Mouse (Mus musculus) forebrain, embryonic 16.5 days (tissue): ENCODE measurements around the gene Tbx6. TPM values are rescaled to one million over a fixed set of nuclear protein-coding genes. Genes with fewer than 3 reads are reported as not detected.

Experiments
- ATAC-seq: fragments of 200-750 bp; cut with Nextera tagmentation; 2 replicates; pipeline ENCODE4 v1.8.0; 2017; ENCODE audit warnings: mild to moderate bottlenecking, moderate library complexity
- H3K27ac ChIP-seq: fragments of 300-500 bp; sonication (generic); 2 replicates; pipeline ENCODE4 v1.5.1; 2014; ENCODE audit warnings: low read length, control low read depth
- H3K27me3 ChIP-seq: fragments of 300-500 bp; sonication (generic); replicated peaks from 2 replicates; pipeline ENCODE4 v1.6.1; 2014; ENCODE audit warnings: low read length; ENCODE audit not compliant: control insufficient read depth, insufficient read depth
- H3K36me3 ChIP-seq: fragments of 300-500 bp; sonication (generic); 2 replicates; pipeline ENCODE4 v1.6.1; 2014; ENCODE audit not compliant: control insufficient read depth, insufficient read depth
- H3K4me1 ChIP-seq: fragments of 300-500 bp; sonication (generic); replicated peaks from 2 replicates; pipeline ENCODE4 v1.6.1; 2014; ENCODE audit warnings: low read length; ENCODE audit not compliant: control insufficient read depth, insufficient read depth
- H3K4me2 ChIP-seq: fragments of 300-500 bp; sonication (generic); 2 replicates; pipeline ENCODE4 v1.6.1; 2014; ENCODE audit warnings: mild to moderate bottlenecking, low read length, control low read depth
- H3K4me3 ChIP-seq: fragments of 300-500 bp; sonication (generic); replicated peaks from 2 replicates; pipeline ENCODE4 v1.5.1; 2014; ENCODE audit warnings: mild to moderate bottlenecking, low read length, control low read depth
- H3K9ac ChIP-seq: fragments of 300-500 bp; sonication (generic); replicated peaks from 2 replicates; pipeline ENCODE4 v1.6.1; 2014; ENCODE audit warnings: low read depth, low read length, control low read depth
- H3K9me3 ChIP-seq: fragments of 300-500 bp; sonication (generic); 2 replicates; pipeline ENCODE4 v1.6.1; 2016; ENCODE audit warnings: low read length; ENCODE audit not compliant: control insufficient read depth
- WGBS: fragments of 180-500 bp; shearing (Covaris S2); extraction: QIAGEN DNeasy Blood & Tissue Kit; methylation state at CpG from one replicate; pipeline ENCODE4 v1.1.7; 2014; 5-methylcytosine and 5-hydroxymethylcytosine counted together
- polyA plus RNA-seq: library from polyadenylated mRNA; unstranded; fragments of >200 nt; fragmentation: Nextera tagmentation; extraction: Ambion mirVana; gene quantifications from 2 replicates; pipeline ENCODE4 v1.2.1, GENCODE M21; 2015

Gene Tbx6
- polyA plus RNA-seq, 1 experiment from 2014 or later = 0.86 TPM

DNA sequence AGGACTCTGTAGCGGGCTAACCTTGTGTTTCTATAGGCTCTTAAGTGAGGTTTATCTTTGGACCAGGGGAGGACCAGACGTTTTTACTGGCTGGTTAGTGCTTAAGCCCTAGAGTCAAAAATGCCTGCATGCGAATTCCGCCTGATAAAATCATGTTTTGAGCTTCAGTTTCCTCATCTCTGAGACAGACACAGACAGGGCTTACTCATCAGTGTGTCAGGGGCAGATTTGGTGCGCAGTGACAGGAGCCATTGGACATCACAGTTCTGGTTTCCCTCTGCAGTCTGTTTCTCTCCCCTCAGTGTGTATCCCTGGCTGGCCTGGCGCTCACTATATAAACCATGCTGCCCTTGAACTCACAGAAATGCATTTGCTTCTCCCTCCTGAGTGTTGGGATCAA lies 21.9 kb downstream of the Tbx6 start:
- WGBS = 92% methylated on average over 6 of the region's 6 CpGs

DNA sequence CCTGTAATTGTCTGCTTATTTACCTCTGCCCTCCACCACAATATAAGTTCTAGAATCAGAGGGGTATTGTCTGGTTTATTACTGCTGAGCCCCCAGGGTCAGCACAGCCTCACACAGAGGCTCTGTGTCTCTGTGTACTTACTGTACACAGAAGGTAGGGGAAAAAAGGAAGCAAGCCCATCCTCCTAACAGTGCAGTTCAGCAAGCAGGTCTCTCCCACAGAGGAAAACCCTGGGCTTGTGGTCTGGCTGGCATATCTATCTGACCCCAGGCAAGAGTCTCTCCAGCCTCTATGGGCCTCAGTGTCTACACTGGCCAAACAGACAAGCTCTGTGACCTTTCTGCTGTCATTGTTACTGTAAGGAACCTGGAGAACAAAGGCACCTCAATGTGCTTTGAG lies 22.5 kb downstream of the Tbx6 start:
- Histone ChIP-seq H3K27ac (no peak overlapping the region), H3K36me3 (no peaks in the 10 kb centered on the region), H3K4me3 (no peak overlapping the region), H3K27me3 (no peaks in the 10 kb centered on the region), H3K9me3 (no peaks in the 10 kb centered on the region), H3K4me1 (peaks cover 18% of the 10 kb centered on the region), H3K9ac (no peak overlapping the region), H3K4me2 (no peak overlapping the region)
- ATAC-seq = no peak

More for the DNA sequence above, 21.9 kb downstream of the Tbx6 start:
- ATAC-seq = no peak
- H3K9ac ChIP-seq = no peak overlapping the region
- H3K27ac ChIP-seq = no peak overlapping the region
- no peaks in the 10 kb centered on the region for H3K27me3 ChIP-seq
- no peaks in the 10 kb centered on the region for H3K9me3 ChIP-seq
- no peaks in the 10 kb centered on the region for H3K36me3 ChIP-seq
- H3K4me2 ChIP-seq = no peak overlapping the region
- peaks cover 15% of the 10 kb centered on the region for H3K4me1 ChIP-seq
- H3K4me3 ChIP-seq = no peak overlapping the region

DNA sequence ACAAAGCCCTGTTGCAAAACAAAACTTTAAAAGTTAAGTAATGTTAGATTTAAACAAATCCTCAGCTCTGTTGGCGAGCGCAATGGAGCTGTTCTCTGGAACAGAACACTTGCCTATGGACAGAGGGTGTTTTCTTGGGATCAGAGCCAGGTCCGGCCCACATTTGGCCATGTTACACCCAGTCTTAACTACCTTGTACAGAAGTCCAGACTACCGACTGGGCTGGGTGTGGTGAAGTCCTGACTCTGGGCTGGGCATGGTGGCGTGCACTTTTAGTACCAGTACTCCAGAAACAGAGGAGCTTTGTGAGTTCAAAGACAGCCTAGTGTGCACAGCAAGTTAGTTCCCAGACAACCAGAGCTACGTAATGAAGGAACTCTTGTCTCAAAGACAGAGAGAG lies 25.7 kb downstream of the Tbx6 start:
- no peak for ATAC-seq
- no peak overlapping the region for H3K4me2 ChIP-seq
- WGBS = 69% methylated on average over 6 of the region's 6 CpGs
- no peak overlapping the region for H3K27ac ChIP-seq
- no peaks in the 10 kb centered on the region for H3K27me3 ChIP-seq
- no peak overlapping the region for H3K4me3 ChIP-seq
- H3K36me3 ChIP-seq = no peaks in the 10 kb centered on the region
- no peak overlapping the region for H3K9ac ChIP-seq
- peaks cover 17% of the 10 kb centered on the region for H3K4me1 ChIP-seq
- H3K9me3 ChIP-seq = no peaks in the 10 kb centered on the region

DNA sequence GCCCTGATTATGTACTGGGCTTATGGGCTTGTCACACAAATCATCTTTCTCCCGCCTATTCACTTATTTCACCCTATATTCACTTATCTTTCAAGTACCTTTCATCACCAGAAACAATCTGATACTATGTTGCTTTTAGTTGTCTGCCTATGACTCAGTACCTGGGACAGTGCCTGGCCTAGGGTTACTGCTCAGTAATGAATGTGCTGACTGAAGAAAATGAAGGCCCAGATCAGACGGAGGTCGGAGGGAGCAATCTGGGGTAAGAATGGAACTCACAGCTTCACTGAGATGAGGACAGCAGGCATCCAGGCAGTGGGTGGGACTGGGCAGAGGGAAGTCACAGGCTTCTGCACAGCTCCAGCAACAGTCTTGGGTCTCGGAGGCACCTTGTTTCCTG lies 26.1 kb downstream of the Tbx6 start:
- Histone ChIP-seq H3K9me3 (no peaks in the 10 kb centered on the region), H3K4me1 (peaks cover 17% of the 10 kb centered on the region), H3K27me3 (no peaks in the 10 kb centered on the region), H3K27ac (no peak overlapping the region), H3K4me2 (no peak overlapping the region), H3K36me3 (no peaks in the 10 kb centered on the region), H3K9ac (no peak overlapping the region), H3K4me3 (no peak overlapping the region)
- no peak for ATAC-seq
- WGBS = 63% methylated on average over 4 of the region's 4 CpGs

DNA sequence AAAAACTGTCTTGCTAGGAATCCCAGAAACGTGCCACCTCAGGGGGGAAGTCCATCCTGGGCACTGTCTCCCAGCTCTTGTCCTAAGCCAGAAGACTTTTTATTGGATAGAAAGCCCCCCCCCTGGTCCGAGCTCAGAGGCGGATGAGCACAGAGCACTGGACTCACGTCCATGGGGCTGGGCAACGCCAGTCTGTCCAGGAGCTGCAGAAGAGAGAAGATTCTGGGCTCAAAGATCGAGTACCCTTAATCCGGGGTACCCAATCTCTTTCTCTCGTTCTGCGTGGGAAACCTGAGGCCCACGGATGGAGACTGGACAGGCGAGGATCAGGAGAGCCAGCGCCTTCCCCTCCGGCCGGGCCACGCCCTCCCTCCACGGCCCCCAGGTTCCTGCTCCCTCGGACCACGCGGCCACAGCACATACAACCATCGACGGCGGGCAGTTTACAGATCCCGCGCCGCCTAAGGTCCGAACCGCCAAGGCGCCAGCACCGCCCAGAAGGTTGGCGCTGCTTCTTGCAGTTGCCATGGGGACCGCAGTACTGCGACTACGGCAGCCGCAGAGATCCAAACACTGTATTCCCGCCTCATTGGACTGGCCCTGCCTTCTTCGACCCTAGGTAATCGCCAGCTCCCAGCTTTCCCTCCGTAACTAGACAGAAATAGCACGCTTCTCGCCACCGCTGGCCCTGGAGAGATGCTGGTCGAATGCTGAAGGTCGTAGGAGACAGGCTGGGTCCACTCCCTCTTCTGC lies 27.6 kb downstream of the Tbx6 start:
- WGBS = under 1% methylated on average over 43 of the region's 43 CpGs
- peaks cover 17% of the 10 kb centered on the region for H3K4me1 ChIP-seq
- H3K9me3 ChIP-seq = no peaks in the 10 kb centered on the region
- peak overlapping the region; percentile 74 for H3K27ac ChIP-seq
- H3K27me3 ChIP-seq = no peaks in the 10 kb centered on the region
- H3K9ac ChIP-seq = peak overlapping the region; percentile 76
- H3K36me3 ChIP-seq = no peaks in the 10 kb centered on the region
- H3K4me2 ChIP-seq = peak overlapping the region; percentile 87
- H3K4me3 ChIP-seq = peak overlapping the region; percentile 66
- ATAC-seq = peak; percentile 98

DNA sequence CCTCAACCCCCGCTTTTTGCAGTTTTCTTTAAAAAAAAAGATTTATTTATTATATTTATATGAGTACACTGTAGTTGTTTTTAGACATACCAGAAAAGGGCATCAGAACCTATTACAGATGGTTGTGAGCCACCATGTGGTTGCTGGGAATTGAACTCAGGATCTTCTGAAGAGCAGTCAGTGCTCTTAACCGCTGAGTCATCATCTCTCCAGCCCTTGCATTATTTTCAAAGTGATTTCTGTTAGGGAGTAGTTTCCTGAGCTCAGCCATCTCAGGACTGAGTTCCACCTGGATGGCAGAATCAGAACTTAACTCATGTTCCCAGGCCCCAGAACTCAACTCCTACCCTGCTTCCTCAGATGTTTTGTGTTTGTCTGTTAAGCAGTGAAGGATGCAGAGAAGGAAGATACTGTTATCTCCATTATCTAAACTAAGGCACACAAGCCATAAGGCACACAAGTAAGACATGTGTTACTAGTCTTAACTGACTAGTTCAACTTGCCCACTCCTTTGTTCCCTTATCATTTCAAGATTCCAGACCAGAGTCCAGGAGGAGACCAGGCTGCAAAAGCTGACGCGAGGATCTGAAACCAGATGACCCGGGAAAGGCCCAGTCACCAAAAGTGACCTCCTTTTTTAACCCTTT lies 28.6 kb downstream of the Tbx6 start:
- no peaks in the 10 kb centered on the region for H3K9me3 ChIP-seq
- H3K27ac ChIP-seq = no peak overlapping the region
- H3K4me2 ChIP-seq = no peak overlapping the region
- H3K9ac ChIP-seq = no peak overlapping the region
- WGBS = 60% methylated on average over 5 of the region's 5 CpGs
- H3K27me3 ChIP-seq = no peaks in the 10 kb centered on the region
- H3K4me1 ChIP-seq = peaks cover 17% of the 10 kb centered on the region
- no peak for ATAC-seq
- no peaks in the 10 kb centered on the region for H3K36me3 ChIP-seq
- no peak overlapping the region for H3K4me3 ChIP-seq

DNA sequence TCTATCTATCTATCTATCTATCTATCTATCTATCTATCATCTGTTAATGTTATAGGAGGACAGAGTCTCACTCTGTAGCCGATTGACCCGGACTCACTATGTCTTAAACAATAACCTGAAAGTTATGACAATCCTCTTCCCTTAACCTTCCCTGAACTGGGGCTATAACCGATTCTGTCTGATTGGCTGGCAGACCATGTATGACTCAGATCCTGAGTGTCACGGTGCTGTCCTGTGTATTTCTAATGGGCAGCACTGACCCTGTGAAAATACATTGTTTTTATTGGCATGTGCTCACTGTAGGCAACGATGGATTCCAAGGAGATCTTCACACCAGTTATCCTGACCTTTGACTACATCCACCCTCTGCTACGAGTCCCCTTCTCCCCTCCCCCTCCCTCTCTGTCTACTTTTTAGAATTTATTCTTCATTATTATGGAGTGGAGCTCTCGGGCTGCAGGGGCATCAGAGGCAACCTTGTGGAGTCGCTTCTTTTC lies 34.5 kb downstream of the Tbx6 start:
- H3K4me1 ChIP-seq = no peaks in the 10 kb centered on the region
- no peaks in the 10 kb centered on the region for H3K27me3 ChIP-seq
- H3K9ac ChIP-seq = no peak overlapping the region
- no peak overlapping the region for H3K27ac ChIP-seq
- no peaks in the 10 kb centered on the region for H3K9me3 ChIP-seq
- ATAC-seq = no peak
- H3K4me2 ChIP-seq = no peak overlapping the region
- no peaks in the 10 kb centered on the region for H3K36me3 ChIP-seq
- 62% methylated on average over 8 of the region's 8 CpGs for WGBS
- no peak overlapping the region for H3K4me3 ChIP-seq

DNA sequence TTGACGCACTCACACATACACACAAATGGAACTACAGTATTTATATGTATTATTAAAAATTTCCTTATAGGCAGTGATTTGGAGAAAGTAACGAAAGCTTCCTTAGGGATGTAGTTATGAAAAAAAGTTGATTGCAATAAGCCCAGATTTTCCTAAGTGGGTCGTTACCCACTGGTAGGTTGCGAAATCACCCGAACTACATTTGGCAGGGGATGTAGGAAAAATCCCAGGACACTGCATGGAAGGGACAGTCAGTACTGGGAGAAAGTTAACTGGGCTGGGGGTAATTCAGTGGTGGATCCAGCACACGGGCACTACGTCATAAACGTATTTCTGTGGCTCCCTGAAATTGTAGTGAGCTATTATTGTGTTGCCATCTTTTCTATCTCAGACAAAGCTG lies 35.2 kb downstream of the Tbx6 start:
- Histone ChIP-seq H3K9me3 (no peaks in the 10 kb centered on the region), H3K27me3 (no peaks in the 10 kb centered on the region), H3K4me3 (no peak overlapping the region), H3K4me1 (no peaks in the 10 kb centered on the region), H3K9ac (no peak overlapping the region), H3K36me3 (no peaks in the 10 kb centered on the region), H3K4me2 (no peak overlapping the region), H3K27ac (no peak overlapping the region)
- WGBS = 81% methylated on average over 8 of the region's 8 CpGs
- ATAC-seq = no peak

DNA sequence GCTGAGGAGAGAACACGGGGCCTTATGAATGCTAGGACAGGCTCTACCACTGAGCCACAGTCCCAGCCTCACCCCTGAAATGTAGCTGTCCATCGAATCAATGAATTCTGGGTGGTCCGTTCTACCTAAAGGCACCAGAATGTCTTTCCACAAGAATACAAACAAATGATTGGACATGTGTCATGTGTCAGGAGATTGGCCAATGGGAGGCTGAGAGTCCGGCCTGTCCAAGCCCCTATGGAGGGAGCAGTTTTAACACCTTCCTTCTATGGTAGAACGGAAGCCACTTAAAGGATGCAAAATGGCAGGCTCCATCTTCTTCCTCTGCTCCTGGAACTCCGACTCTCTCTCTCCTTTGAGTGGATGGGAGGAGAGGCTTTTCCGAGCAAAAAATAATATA lies 36.3 kb downstream of the Tbx6 start:
- Histone ChIP-seq H3K27me3 (no peaks in the 10 kb centered on the region), H3K9ac (no peak overlapping the region), H3K4me2 (no peak overlapping the region), H3K4me3 (no peak overlapping the region), H3K27ac (no peak overlapping the region), H3K4me1 (peaks cover 7% of the 10 kb centered on the region), H3K9me3 (no peaks in the 10 kb centered on the region), H3K36me3 (no peaks in the 10 kb centered on the region)
- 88% methylated on average over 7 of the region's 7 CpGs for WGBS
- no peak for ATAC-seq
